Comparison of ENCODE assay signal across 8 mouse cellular contexts in genomic region chr2:60962671-60963421, GRCm38 (mm10). TPM values are rescaled to one million over a fixed set of nuclear protein-coding genes. Genes with fewer than 3 reads are reported as not detected.
DNase-seq lines count a peak whose midpoint lies in the region; ATAC-seq lines count a peak whose summit lies in the region.

Gene Rbms1, minus strand, starts transcription at chr2:60963192.

- ATAC-seq in forebrain, embryonic 13.5 days = peak; percentile 90
- peak; percentile 86 for ATAC-seq in heart, embryonic 16.5 days (replicated peaks; ENCODE audit: extremely low read depth, insufficient read depth, low FRiP score)
- peak; percentile 54; the same call in 1 of the 2 replicates for ATAC-seq in liver, embryonic 12.5 days

- no peaks in the 10 kb centered on the region for H3K36me3 ChIP-seq in forebrain, embryonic 13.5 days (ENCODE audit: poor library complexity, severe bottlenecking)
- H3K36me3 ChIP-seq in heart, embryonic 16.5 days (ENCODE audit: control insufficient read depth, insufficient read depth) = no peaks in the 10 kb centered on the region
- H3K36me3 ChIP-seq in liver, embryonic 12.5 days = no peaks in the 10 kb centered on the region

- peak; percentile 5 to 7 for DNase-seq in CD8-positive naive resting alpha-beta T cell, adult 2 months (ENCODE audit: low read depth in 2 of 2, low spot score in 2 of 2)
- peak; percentile 77 to 88 for DNase-seq in kidney, postnatal 25 days
- peak; percentile 45 for DNase-seq in naive thymus-derived CD4-positive, alpha-beta T cell, adult 2 months (ENCODE audit: low read depth)
- DNase-seq in testis, postnatal 10 days (ENCODE audit: low spot score) = peak; percentile 79

- H3K27ac ChIP-seq in brown adipose tissue, adult 24 weeks (replicated peaks; ENCODE audit: low read depth, low read length) = peak within 1 kb of the TSS; percentile 94
- H3K27ac ChIP-seq in forebrain, embryonic 13.5 days = peak within 1 kb of the TSS; percentile 74
- H3K27ac ChIP-seq in heart, embryonic 16.5 days (ENCODE audit: low read length) = peak within 1 kb of the TSS; percentile 99
- peak within 1 kb of the TSS; percentile 81 for H3K27ac ChIP-seq in liver, embryonic 12.5 days

- H3K27me3 ChIP-seq in forebrain, embryonic 13.5 days = peaks cover 26% of the 10 kb centered on the region; the same call in 1 of the 2 replicates
- H3K27me3 ChIP-seq in heart, embryonic 16.5 days (ENCODE audit: control insufficient read depth, insufficient read depth, low read length) = no peaks in the 10 kb centered on the region
- H3K27me3 ChIP-seq in liver, embryonic 12.5 days (replicated peaks) = peaks cover 35% of the 10 kb centered on the region

- peaks cover 6% of the 10 kb centered on the region; the same call in 1 of the 2 replicates for H3K4me1 ChIP-seq in brown adipose tissue, adult 24 weeks (ENCODE audit: control insufficient read depth, insufficient read depth, insufficient read length, low read length)
- peaks cover 12% of the 10 kb centered on the region for H3K4me1 ChIP-seq in forebrain, embryonic 13.5 days
- peaks cover 8% of the 10 kb centered on the region; the same call in 1 of the 2 replicates for H3K4me1 ChIP-seq in heart, embryonic 16.5 days (ENCODE audit: control insufficient read depth, insufficient read depth, low read length)
- no peaks in the 10 kb centered on the region; the same call in 1 of the 2 replicates for H3K4me1 ChIP-seq in liver, embryonic 12.5 days

- H3K9me3 ChIP-seq in forebrain, embryonic 13.5 days (replicated peaks) = no peaks in the 10 kb centered on the region
- no peaks in the 10 kb centered on the region for H3K9me3 ChIP-seq in heart, embryonic 16.5 days (replicated peaks; ENCODE audit: control insufficient read depth, low read length)
- H3K9me3 ChIP-seq in liver, embryonic 12.5 days (replicated peaks) = no peaks in the 10 kb centered on the region

- peak within 1 kb of the TSS; percentile 86 for H3K4me2 ChIP-seq in forebrain, embryonic 13.5 days
- peak within 1 kb of the TSS; percentile 65 for H3K4me2 ChIP-seq in heart, embryonic 16.5 days (ENCODE audit: low read depth, low read length)
- H3K4me2 ChIP-seq in liver, embryonic 12.5 days = peak within 1 kb of the TSS; percentile 71

- peak within 1 kb of the TSS; percentile 71 for H3K9ac ChIP-seq in forebrain, embryonic 13.5 days
- peak within 1 kb of the TSS; percentile 81 for H3K9ac ChIP-seq in heart, embryonic 16.5 days (ENCODE audit: low read length)
- H3K9ac ChIP-seq in liver, embryonic 12.5 days = peak within 1 kb of the TSS; percentile 63

- peak within 1 kb of the TSS; percentile 100 for H3K4me3 ChIP-seq in brown adipose tissue, adult 24 weeks (ENCODE audit: insufficient read depth, low read depth, low read length)
- H3K4me3 ChIP-seq in forebrain, embryonic 13.5 days = peak within 1 kb of the TSS; percentile 68
- H3K4me3 ChIP-seq in heart, embryonic 16.5 days (ENCODE audit: low read length) = peak within 1 kb of the TSS; percentile 73
- H3K4me3 ChIP-seq in liver, embryonic 12.5 days = peak within 1 kb of the TSS; percentile 59

- WGBS in forebrain, embryonic 13.5 days = under 1% methylated on average over 47 of the region's 51 CpGs
- WGBS in heart, embryonic 16.5 days = 1% methylated on average over 48 of the region's 51 CpGs
- under 1% methylated on average over 51 of the region's 51 CpGs for WGBS in liver, embryonic 12.5 days (ENCODE audit: insufficient replicate concordance)

RNA-seq across cellular contexts. Expression of gene Rbms1, which starts in this region (rescaled TPM):
- polyA plus RNA-seq in brown adipose tissue, adult 24 weeks (2012; ENCODE audit: insufficient read depth, insufficient read length, missing spikeins) = 35.1 and 50.4 TPM in 2 replicates
- polyA plus RNA-seq in forebrain, embryonic 13.5 days (2015; fragmentation: Nextera tagmentation; extraction: Ambion mirVana) = 14.2 and 14.5 TPM in 2 replicates
- polyA plus RNA-seq in heart, embryonic 16.5 days (2015; fragmentation: Nextera tagmentation; extraction: Ambion mirVana) = 90.0 and 102 TPM in 2 replicates
- 54.5 and 58.8 TPM in 2 replicates for polyA plus RNA-seq in liver, embryonic 12.5 days (2016; fragmentation: Nextera tagmentation; extraction: Ambion mirVana)

Comparison
In these comparisons a context has a peak if more than half of its experiments do, and no peak if none do; other contexts are left out.
1. Peak in every context shown above with its lines: DNase-seq, ATAC-seq, H3K4me3 ChIP-seq and H3K27ac ChIP-seq.
2. DNase-seq: peak in every context shown above with its lines; median percentile 82 in kidney, postnatal 25 days; 79 in testis, postnatal 10 days; 45 in naive thymus-derived CD4-positive, alpha-beta T cell, adult 2 months; 6 in CD8-positive naive resting alpha-beta T cell, adult 2 months.